Mouse (Mus musculus): ENCODE data around the gene Ints6l. TPM values are rescaled to one million over a fixed set of nuclear protein-coding genes. Genes with fewer than 3 reads are reported as not detected.

Gene Ints6l
- polyA plus RNA-seq, 1 experiment from 2014 or later: 43.1 TPM

Other genes starting within 250 kb of the Ints6l start
- gene Gm773, start 242.0 kb upstream of the Ints6l start, polyA plus RNA-seq (2015; fragmentation: Nextera tagmentation; extraction: Ambion mirVana): not detected in 2 replicates
- gene Zfp449, start 108.5 kb upstream of the Ints6l start, polyA plus RNA-seq (2015; fragmentation: Nextera tagmentation; extraction: Ambion mirVana): 0.73 and 0.76 TPM in 2 replicates
- 0.32 and 0.45 TPM in 2 replicates for gene Smim10l2a, start 80.3 kb upstream of the Ints6l start, polyA plus RNA-seq (2015; fragmentation: Nextera tagmentation; extraction: Ambion mirVana)
- 0.91 and 1.5 TPM in 2 replicates for gene Gm2174, start 6.9 kb upstream of the Ints6l start, polyA plus RNA-seq (2015; fragmentation: Nextera tagmentation; extraction: Ambion mirVana)
- not detected in 2 replicates for gene Gm10477, start 69.9 kb downstream of the Ints6l start, polyA plus RNA-seq (2015; fragmentation: Nextera tagmentation; extraction: Ambion mirVana)
- not detected in 2 replicates for gene Gm648, start 94.7 kb downstream of the Ints6l start, polyA plus RNA-seq (2015; fragmentation: Nextera tagmentation; extraction: Ambion mirVana)
- gene Mmgt1, start 143.2 kb downstream of the Ints6l start, polyA plus RNA-seq (2015; fragmentation: Nextera tagmentation; extraction: Ambion mirVana): 8.4 and 9.0 TPM in 2 replicates
- gene Slc9a6, start 154.9 kb downstream of the Ints6l start, polyA plus RNA-seq (2015; fragmentation: Nextera tagmentation; extraction: Ambion mirVana): 3.8 TPM in 2 replicates

Measured in liver, embryonic 16.5 days (tissue).